26 mouse cellular contexts compared by ENCODE assay signal in the genomic region with DNA sequence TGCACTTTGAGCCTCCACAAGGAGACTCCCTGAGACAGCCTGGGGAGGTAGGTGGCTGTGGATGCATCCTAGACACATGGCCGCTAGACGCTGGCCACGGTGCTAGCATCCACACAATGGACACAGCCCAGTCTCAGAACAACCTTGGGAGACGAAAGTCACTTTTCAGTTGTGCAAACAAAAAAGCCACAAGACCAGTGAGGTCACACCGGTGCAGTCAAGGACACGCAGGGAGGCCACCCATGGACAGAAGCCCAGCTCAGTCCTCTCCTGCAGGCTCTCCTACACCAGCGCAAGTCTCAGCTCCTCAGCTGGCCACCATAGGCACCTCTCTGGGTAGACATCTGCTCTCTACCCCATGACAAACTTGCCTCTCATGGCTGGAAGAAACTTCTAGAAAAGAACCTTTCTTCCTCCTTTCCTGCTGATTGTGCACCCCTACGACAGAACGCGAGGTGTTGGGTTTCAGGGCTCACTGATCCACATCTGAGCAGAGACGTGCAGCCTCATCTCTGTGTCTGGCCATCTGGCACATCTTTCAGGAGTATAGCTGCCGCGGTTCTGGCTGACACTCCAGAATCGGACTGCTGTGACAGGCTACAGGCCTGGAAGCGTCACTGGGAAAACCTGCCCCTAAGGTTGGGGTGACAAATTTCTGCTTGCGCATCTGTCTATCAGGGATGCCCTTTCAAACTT. TPM values are rescaled to one million over a fixed set of nuclear protein-coding genes. Genes with fewer than 3 reads are reported as not detected.
DNase-seq lines count a peak whose midpoint lies in the region; ATAC-seq lines count a peak whose summit lies in the region.
"Had no signal": no experiment of that assay in that cellular context is flagged by ENCODE, and none has a peak within 500 bp of the region (broad histone marks: within the 10 kb centered on the region; RNA-seq: fewer than 3 reads in every experiment).

No protein-coding gene starts in this region.

- no peak overlapping the region for H3K9ac ChIP-seq in hindbrain, embryonic 13.5 days
- H3K9ac ChIP-seq in hindbrain, embryonic 11.5 days (ENCODE audit: low read depth, low read length) = no peak overlapping the region
- no peak overlapping the region for H3K9ac ChIP-seq in hindbrain, embryonic 16.5 days (ENCODE audit: low read depth, low read length)
- H3K9ac ChIP-seq: forebrain, embryonic 12.5 days; limb, embryonic 13.5 days; liver, embryonic 14.5 days; lung, embryonic 15.5 days; midbrain, embryonic 12.5 days had no signal

- 75% methylated on average over 16 of the region's 16 CpGs for WGBS in hindbrain, embryonic 13.5 days
- WGBS in hindbrain, embryonic 11.5 days = 75% methylated on average over 16 of the region's 16 CpGs
- whole genome bisulfite sequencing in hindbrain, embryonic 16.5 days = 65% methylated on average over 16 of the region's 16 CpGs

- H3K36me3 ChIP-seq in hindbrain, embryonic 13.5 days = peaks cover 21% of the 10 kb centered on the region
- H3K36me3 ChIP-seq in hindbrain, embryonic 11.5 days (ENCODE audit: control insufficient read depth, insufficient read depth, low read length) = no peaks in the 10 kb centered on the region
- H3K36me3 ChIP-seq in hindbrain, embryonic 16.5 days (ENCODE audit: control insufficient read depth, insufficient read depth, low read length) = no peaks in the 10 kb centered on the region
- H3K36me3 ChIP-seq: embryonic facial prominence, embryonic 10.5 days; limb, embryonic 13.5 days; lung, embryonic 15.5 days had no signal

- H3K27me3 ChIP-seq in hindbrain, embryonic 13.5 days = no peaks in the 10 kb centered on the region
- H3K27me3 ChIP-seq in hindbrain, embryonic 11.5 days (ENCODE audit: control insufficient read depth, insufficient read depth, low read length) = no peaks in the 10 kb centered on the region; the same call in 1 of the 2 replicates
- no peaks in the 10 kb centered on the region for H3K27me3 ChIP-seq in hindbrain, embryonic 16.5 days (replicated peaks; ENCODE audit: control insufficient read depth, insufficient read depth, low read length)
- H3K27me3 ChIP-seq: CH12.LX; limb, embryonic 13.5 days; lung, embryonic 15.5 days had no signal

- intact Hi-C loops in left cerebral cortex, postnatal 25 days (cut with DNase I) = no loop called here

- no peak for DNase-seq in hindbrain, embryonic 11.5 days (ENCODE audit: low spot score)
- peak; percentile 35 to 67 for DNase-seq in left cerebral cortex, postnatal 25 days (ENCODE audit: low spot score in 2 of 2)
- no peak for DNase-seq in left cerebral cortex, adult 8-10 months (ENCODE audit: low spot score in 2 of 2)
- peak; percentile 49 for DNase-seq in adrenal gland, postnatal 10 days
- DNase-seq: cerebellum, adult 18-20 months; cerebellum, postnatal 36 days; gastrocnemius, postnatal 10 days; heart, adult 11 months; heart, postnatal 36 days; kidney, postnatal 10 days; lung, postnatal 4 days; right cerebral cortex, postnatal 4 days had no signal

- no peak overlapping the region for H3K4me2 ChIP-seq in hindbrain, embryonic 13.5 days
- no peak overlapping the region for H3K4me2 ChIP-seq in hindbrain, embryonic 11.5 days (replicated peaks; ENCODE audit: low read depth, low read length)
- H3K4me2 ChIP-seq in hindbrain, embryonic 16.5 days (ENCODE audit: low read length) = no peak overlapping the region
- H3K4me2 ChIP-seq: forebrain, embryonic 12.5 days; limb, embryonic 13.5 days; lung, embryonic 15.5 days; midbrain, embryonic 12.5 days had no signal

- H3K27ac ChIP-seq in hindbrain, embryonic 13.5 days = 0 out of 2 replicates have a peak overlapping the region, but pooled peaks have one; percentile 58
- no peak overlapping the region for H3K27ac ChIP-seq in hindbrain, embryonic 11.5 days (ENCODE audit: low read depth, low read length)
- H3K27ac ChIP-seq in hindbrain, embryonic 16.5 days (ENCODE audit: low read depth, low read length) = 0 out of 2 replicates have a peak overlapping the region, but pooled peaks have one; percentile 20
- H3K27ac ChIP-seq: embryonic facial prominence, embryonic 10.5 days; forebrain, embryonic 12.5 days; limb, embryonic 13.5 days; liver, embryonic 14.5 days; lung, embryonic 15.5 days; midbrain, embryonic 12.5 days had no signal

- no peak for ATAC-seq in hindbrain, embryonic 13.5 days (ENCODE audit: low FRiP score)
- no peak for ATAC-seq in hindbrain, embryonic 11.5 days (ENCODE audit: low FRiP score)
- no peak for ATAC-seq in hindbrain, embryonic 16.5 days
- no peak for ATAC-seq in inflammation-experienced regulatory T-cells, adult 6 months
- ATAC-seq: intestine, embryonic 16.5 days had no signal

- peaks cover 44% of the 10 kb centered on the region for H3K4me1 ChIP-seq in hindbrain, embryonic 13.5 days (replicated peaks)
- H3K4me1 ChIP-seq in hindbrain, embryonic 11.5 days (replicated peaks; ENCODE audit: control insufficient read depth, insufficient read depth, low read length) = 0 out of 2 replicates have a peak, but pooled peaks cover 3% of the 10 kb centered on the region
- H3K4me1 ChIP-seq in hindbrain, embryonic 16.5 days (ENCODE audit: control insufficient read depth, insufficient read depth, low read depth, low read length) = peaks cover 6% of the 10 kb centered on the region
- H3K4me1 ChIP-seq: limb, embryonic 13.5 days; lung, embryonic 15.5 days had no signal

- no peak overlapping the region for H3K4me3 ChIP-seq in hindbrain, embryonic 13.5 days
- no peak overlapping the region for H3K4me3 ChIP-seq in hindbrain, embryonic 11.5 days (ENCODE audit: low read depth, low read length)
- H3K4me3 ChIP-seq in hindbrain, embryonic 16.5 days (ENCODE audit: low read length) = no peak overlapping the region
- H3K4me3 ChIP-seq: embryonic facial prominence, embryonic 10.5 days; forebrain, embryonic 12.5 days; limb, embryonic 13.5 days; lung, embryonic 15.5 days; midbrain, embryonic 12.5 days had no signal

- peaks cover 6% of the 10 kb centered on the region for H3K9me3 ChIP-seq in hindbrain, embryonic 13.5 days
- no peaks in the 10 kb centered on the region for H3K9me3 ChIP-seq in hindbrain, embryonic 11.5 days (ENCODE audit: control insufficient read depth, low read length)
- no peaks in the 10 kb centered on the region for H3K9me3 ChIP-seq in hindbrain, embryonic 16.5 days (ENCODE audit: control insufficient read depth, low read length)
- H3K9me3 ChIP-seq: lung, embryonic 15.5 days had no signal

RNA-seq across cellular contexts. Expression of a gene that starts 56.5 kb away (rescaled TPM):
- 19.5 TPM in 2 replicates for polyA plus RNA-seq in hindbrain, embryonic 13.5 days (2015; fragmentation: Nextera tagmentation; extraction: Ambion mirVana)
- 2.9 and 3.7 TPM in 2 replicates for polyA plus RNA-seq in hindbrain, embryonic 11.5 days (2014; fragmentation: Nextera tagmentation; extraction: Ambion mirVana)
- total RNA-seq in left cerebral cortex, postnatal 25 days (2021) = 10 to 100 TPM; 53.5 to 57.1 TPM
- 10 to 100 TPM; 45.9 to 58.5 (median 52.9) TPM for total RNA-seq in left cerebral cortex, adult 8-10 months (2022)
- 1 to 10 TPM; 4.9 to 8.5 TPM for total RNA-seq in adrenal gland, postnatal 10 days (2021)
- 14.3 and 15.0 TPM in 2 replicates for polyA plus RNA-seq in hindbrain, embryonic 16.5 days (2015; fragmentation: Nextera tagmentation; extraction: Ambion mirVana)
- not detected for polyA plus RNA-seq in inflammation-experienced regulatory T-cells, adult 6 months (2017; shearing (Covaris generic))
- total RNA-seq: CH12.LX; MEL; neutrophil, adult 5-6 weeks had no signal
- polyA plus RNA-seq: heart, embryonic 14.5 days had no signal

Comparison
In these comparisons a context has a peak if more than half of its experiments do, and no peak if none do; other contexts are left out.
1. DNase-seq: peak in left cerebral cortex, postnatal 25 days (2 of 2) and adrenal gland, postnatal 10 days (single experiment); none in hindbrain, embryonic 11.5 days (single experiment) and left cerebral cortex, adult 8-10 months (0 of 2).